Mouse (Mus musculus) neural tube, embryonic 10.5 days (tissue): Measurements from ENCODE around the gene Farp1.
"Not testable (repeated sequence)": the region's sequence is repeated elsewhere in the genome, so short reads cannot be mapped to it uniquely, and the experiment has no call there.

Experiments used
- DNase-seq: peaks from one replicate; pipeline ENCODE4 v3.0.0-alpha.2; 2017; ENCODE audit warnings: low spot score; ENCODE audit errors: extremely low spot score

The Farp1 gene

GRCm38 (mm10) chr14:121104760-121105329 is 69.8 kb downstream of the Farp1 start:
- DNase-seq = no peak

GRCm38 (mm10) chr14:121106906-121107305 is 71.9 kb downstream of the Farp1 start:
- no peak for DNase-seq

GRCm38 (mm10) chr14:121107707-121108285 is 72.8 kb downstream of the Farp1 start:
- DNase-seq = no peak

- DNase-seq = peak; percentile 51
Measured at GRCm38 (mm10) chr14:121108439-121109115, 73.6 kb downstream of the Farp1 start.

- DNase-seq = peak; percentile 54
Measured at GRCm38 (mm10) chr14:121109116-121109504, 74.1 kb downstream of the Farp1 start.

- DNase-seq = no peak
Measured at GRCm38 (mm10) chr14:121110492-121111267, 75.7 kb downstream of the Farp1 start.

- no peak for DNase-seq
Measured at GRCm38 (mm10) chr14:121112061-121112460, 77.1 kb downstream of the Farp1 start.

GRCm38 (mm10) chr14:121113785-121114184 is 78.8 kb downstream of the Farp1 start:
- no peak for DNase-seq

GRCm38 (mm10) chr14:121116696-121117095 is 81.7 kb downstream of the Farp1 start:
- DNase-seq = no peak

GRCm38 (mm10) chr14:121118860-121119259 is 83.9 kb downstream of the Farp1 start:
- no peak for DNase-seq

- no peak for DNase-seq
Measured at GRCm38 (mm10) chr14:121121664-121122063, 86.7 kb downstream of the Farp1 start.

- DNase-seq = no peak
Measured at GRCm38 (mm10) chr14:121122852-121123251, 87.9 kb downstream of the Farp1 start.

- DNase-seq = no peak
Measured at GRCm38 (mm10) chr14:121124409-121125010, 89.5 kb downstream of the Farp1 start.

- no peak for DNase-seq
Measured at GRCm38 (mm10) chr14:121125651-121126050, 90.7 kb downstream of the Farp1 start.

- no peak for DNase-seq
Measured at GRCm38 (mm10) chr14:121126291-121126690, 91.3 kb downstream of the Farp1 start.

- no peak for DNase-seq
Measured at GRCm38 (mm10) chr14:121128858-121129800, 94.1 kb downstream of the Farp1 start.

- not testable (repeated sequence) for DNase-seq
Measured at GRCm38 (mm10) chr14:121130351-121130750, 95.4 kb downstream of the Farp1 start.

- DNase-seq = no peak
Measured at GRCm38 (mm10) chr14:121134414-121134813, 99.4 kb downstream of the Farp1 start.

GRCm38 (mm10) chr14:121143831-121144455 is 108.9 kb downstream of the Farp1 start:
- DNase-seq = no peak

- DNase-seq = no peak
Measured at GRCm38 (mm10) chr14:121144496-121144895, 109.5 kb downstream of the Farp1 start.
